16 mouse cellular contexts compared by ENCODE assay signal in the genomic region with DNA sequence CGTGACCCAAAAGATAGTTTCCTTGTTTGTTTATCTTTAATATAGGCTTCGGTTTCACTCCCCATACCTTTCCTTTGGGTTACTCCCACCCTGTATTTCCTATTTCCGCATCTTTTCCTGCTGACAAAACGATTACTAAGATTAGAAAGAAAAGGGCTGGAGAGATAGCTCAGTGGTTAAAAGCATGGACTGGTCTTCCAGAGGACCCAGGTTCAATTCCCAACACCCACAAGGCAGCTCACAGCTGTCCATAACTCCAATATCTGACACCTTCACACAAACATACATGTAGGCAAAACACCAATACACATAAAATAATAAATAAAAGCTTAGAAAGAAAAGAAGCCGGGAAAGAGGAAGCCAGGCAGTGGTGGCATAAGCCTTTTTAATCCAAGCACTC. TPM values are rescaled to one million over a fixed set of nuclear protein-coding genes. Genes with fewer than 3 reads are reported as not detected.
DNase-seq lines count a peak whose midpoint lies in the region; ATAC-seq and TF ChIP-seq lines count a peak whose summit lies in the region.
"Had no signal": no experiment of that assay in that cellular context is flagged by ENCODE, and none has a peak within 500 bp of the region (broad histone marks: within the 10 kb centered on the region; RNA-seq: fewer than 3 reads in every experiment).

No protein-coding gene starts in this region.

- no peak overlapping the region; the same call in 1 of the 2 replicates for H3K4me2 ChIP-seq in kidney, postnatal 0 days (ENCODE audit: low read length)
- H3K4me2 ChIP-seq in kidney, embryonic 14.5 days (replicated peaks; ENCODE audit: low read depth, low read length), result no peak overlapping the region
- peak overlapping the region; percentile 90 for H3K4me2 ChIP-seq in liver, embryonic 15.5 days

- peak overlapping the region; percentile 99 for H3K4me3 ChIP-seq in erythroblast, embryonic 14.5 days (replicated peaks)
- H3K4me3 ChIP-seq in kidney, postnatal 0 days (replicated peaks; ENCODE audit: low read depth, low read length), result no peak overlapping the region
- no peak overlapping the region for H3K4me3 ChIP-seq in kidney, embryonic 14.5 days (ENCODE audit: low read length)
- peak overlapping the region; percentile 89 for H3K4me3 ChIP-seq in E14TG2a.4 (replicated peaks; ENCODE audit: low read length)
- H3K4me3 ChIP-seq in liver, embryonic 15.5 days (replicated peaks), result peak overlapping the region; percentile 100; the same call in 1 of the 2 replicates

- TF ChIP-seq CTCF in kidney, postnatal 0 days (IDR thresholded peaks at IDR 0.05; ENCODE audit: low read depth), result no peak
- TF ChIP-seq CTCF in E14TG2a.4 (conservative IDR thresholded peaks at IDR 0.05; ENCODE audit: low read length), result no peak

- H3K4me1 ChIP-seq in erythroblast, embryonic 14.5 days (ENCODE audit: control insufficient read depth), result peaks cover 73% of the 10 kb centered on the region
- no peaks in the 10 kb centered on the region for H3K4me1 ChIP-seq in kidney, postnatal 0 days (replicated peaks; ENCODE audit: insufficient read depth, low read length)
- peaks cover 9% of the 10 kb centered on the region; the same call in 1 of the 2 replicates for H3K4me1 ChIP-seq in kidney, embryonic 14.5 days (ENCODE audit: control insufficient read depth, insufficient read depth, low read length)
- H3K4me1 ChIP-seq in E14TG2a.4 (replicated peaks; ENCODE audit: low read depth, low read length), result peaks cover 59% of the 10 kb centered on the region
- peaks cover 71% of the 10 kb centered on the region for H3K4me1 ChIP-seq in liver, embryonic 15.5 days (replicated peaks)

- no peak for ATAC-seq in erythroblast, adult 5-6 weeks (replicated peaks; ENCODE audit: low FRiP score, poor library complexity, severe bottlenecking)
- ATAC-seq in kidney, postnatal 0 days (replicated peaks; ENCODE audit: low FRiP score, low read depth), result no peak
- no peak for ATAC-seq in kidney, embryonic 14.5 days (ENCODE audit: low FRiP score, low TSS enrichment)
- ATAC-seq in liver, embryonic 15.5 days (ENCODE audit: insufficient read depth), result no peak

- intact Hi-C loops in left cerebral cortex, postnatal 10 days (cut with DNase I), result loop anchor here (5.0 kb wide), 1 partner anchor 145 kb away; a partner anchor contains a TSS

- no peak overlapping the region for H3K27ac ChIP-seq in kidney, postnatal 0 days
- H3K27ac ChIP-seq in kidney, embryonic 14.5 days (ENCODE audit: low read depth, low read length), result no peak overlapping the region
- H3K27ac ChIP-seq in liver, embryonic 15.5 days (replicated peaks), result peak overlapping the region; percentile 87

- no peaks in the 10 kb centered on the region for H3K27me3 ChIP-seq in erythroblast, embryonic 14.5 days (ENCODE audit: control insufficient read depth)
- H3K27me3 ChIP-seq in kidney, postnatal 0 days (ENCODE audit: insufficient read depth, low read length), result no peaks in the 10 kb centered on the region
- H3K27me3 ChIP-seq in kidney, embryonic 14.5 days (ENCODE audit: control insufficient read depth, insufficient read depth, low read length), result no peaks in the 10 kb centered on the region
- H3K27me3 ChIP-seq in E14TG2a.4 (ENCODE audit: insufficient read depth, low read length), result no peaks in the 10 kb centered on the region
- H3K27me3 ChIP-seq in liver, embryonic 15.5 days, result no peaks in the 10 kb centered on the region
- H3K27me3 ChIP-seq: intestine, embryonic 15.5 days had no signal

- H3K9me3 ChIP-seq in erythroblast, embryonic 14.5 days (ENCODE audit: control insufficient read depth, low read length), result no peaks in the 10 kb centered on the region
- no peaks in the 10 kb centered on the region for H3K9me3 ChIP-seq in kidney, postnatal 0 days (replicated peaks; ENCODE audit: low read length)
- H3K9me3 ChIP-seq in kidney, embryonic 14.5 days (ENCODE audit: control insufficient read depth, low read length), result no peaks in the 10 kb centered on the region
- H3K9me3 ChIP-seq in E14TG2a.4 (ENCODE audit: low read length), result no peaks in the 10 kb centered on the region
- no peaks in the 10 kb centered on the region for H3K9me3 ChIP-seq in liver, embryonic 15.5 days (replicated peaks)
- H3K9me3 ChIP-seq: intestine, embryonic 15.5 days had no signal

- WGBS in kidney, postnatal 0 days, result 67% methylated on average over 5 of the region's 5 CpGs
- 69% methylated on average over 5 of the region's 5 CpGs for WGBS in kidney, embryonic 14.5 days
- 23% methylated on average over 5 of the region's 5 CpGs for WGBS in liver, embryonic 15.5 days (ENCODE audit: insufficient replicate concordance)

- peaks cover 32% of the 10 kb centered on the region for H3K36me3 ChIP-seq in erythroblast, embryonic 14.5 days (ENCODE audit: control insufficient read depth)
- H3K36me3 ChIP-seq in kidney, postnatal 0 days (ENCODE audit: insufficient read depth, low read length), result peaks cover 11% of the 10 kb centered on the region; the same call in 1 of the 2 replicates
- peaks cover 19% of the 10 kb centered on the region for H3K36me3 ChIP-seq in kidney, embryonic 14.5 days (ENCODE audit: control insufficient read depth, insufficient read depth, low read length)
- peaks cover 32% of the 10 kb centered on the region for H3K36me3 ChIP-seq in E14TG2a.4 (ENCODE audit: insufficient read depth, low read length)
- peaks cover 21% of the 10 kb centered on the region for H3K36me3 ChIP-seq in liver, embryonic 15.5 days (replicated peaks)

- H3K9ac ChIP-seq in kidney, postnatal 0 days (ENCODE audit: low read depth, low read length), result 0 out of 2 replicates have a peak overlapping the region, but pooled peaks have one; percentile 58
- H3K9ac ChIP-seq in kidney, embryonic 14.5 days (ENCODE audit: low read depth, low read length), result no peak overlapping the region
- H3K9ac ChIP-seq in liver, embryonic 15.5 days, result peak overlapping the region; percentile 78; the same call in 1 of the 2 replicates

- no peak for DNase-seq in kidney, postnatal 0 days (ENCODE audit: low spot score)
- DNase-seq in left cerebral cortex, postnatal 10 days (ENCODE audit: extremely low spot score in 1 of 2, low spot score in 2 of 2), result no peak
- no peak for DNase-seq in gastrocnemius, postnatal 4 days (ENCODE audit: low spot score in 2 of 2)
- DNase-seq: cerebellum, adult 2 months; embryo, embryonic 11 days; gastrocnemius, postnatal 10 days; kidney, postnatal 36 days had no signal

RNA-seq across cellular contexts. Expression of a gene that starts 5.1 kb away (rescaled TPM):
- 16.7 and 20.5 TPM in 2 replicates for polyA plus RNA-seq in erythroblast, embryonic 14.5 days (2012)
- total RNA-seq in erythroblast, adult 5-6 weeks (2015; ENCODE audit: low replicate concordance), result 240 and 254 TPM in 2 replicates
- total RNA-seq in erythroblast, adult 5-6 weeks (2017; ENCODE audit: low replicate concordance), result 257 and 485 TPM in 2 replicates
- polyA plus RNA-seq in kidney, postnatal 0 days (2015; fragmentation: Nextera tagmentation; extraction: Ambion mirVana), result 485 and 487 TPM in 2 replicates
- 1,092 and 1,386 TPM in 2 replicates for polyA plus RNA-seq in kidney, embryonic 14.5 days (2014; fragmentation: Nextera tagmentation; extraction: Ambion mirVana)
- 464 and 536 TPM in 2 replicates for polyA plus RNA-seq in liver, embryonic 15.5 days (2015; fragmentation: Nextera tagmentation; extraction: Ambion mirVana)
- total RNA-seq in left cerebral cortex, postnatal 10 days (2021), result 1,000 to 10,000 TPM; 1,010 to 1,036 TPM
- 100 to 1,000 TPM; 127 to 147 TPM for total RNA-seq in gastrocnemius, postnatal 4 days (2021)

RNA-seq across cellular contexts. Expression of a gene that starts 15.0 kb away (rescaled TPM):
- not detected in 2 replicates for polyA plus RNA-seq in erythroblast, embryonic 14.5 days (2012)
- not detected in 2 replicates for total RNA-seq in erythroblast, adult 5-6 weeks (2015; ENCODE audit: low replicate concordance)
- not detected in 2 replicates for total RNA-seq in erythroblast, adult 5-6 weeks (2017; ENCODE audit: low replicate concordance)
- not detected in 2 replicates for polyA plus RNA-seq in kidney, postnatal 0 days (2015; fragmentation: Nextera tagmentation; extraction: Ambion mirVana)
- not detected in 2 replicates for polyA plus RNA-seq in kidney, embryonic 14.5 days (2014; fragmentation: Nextera tagmentation; extraction: Ambion mirVana)
- not detected in 2 replicates for polyA plus RNA-seq in liver, embryonic 15.5 days (2015; fragmentation: Nextera tagmentation; extraction: Ambion mirVana)
- not detected for total RNA-seq in left cerebral cortex, postnatal 10 days (2021)
- not detected for total RNA-seq in gastrocnemius, postnatal 4 days (2021)
- total RNA-seq: gastrocnemius, postnatal 10 days; liver, adult 2 months; megakaryocyte-erythroid progenitor cell, adult 5-6 weeks had no signal
- polyA plus RNA-seq: cerebellum, adult 2 months; heart, embryonic 16.5 days; intestine, embryonic 15.5 days; liver, adult 2 months had no signal

RNA-seq across cellular contexts. Expression of a gene that starts 40.3 kb away (rescaled TPM):
- 0.67 and 1.6 TPM in 2 replicates for polyA plus RNA-seq in erythroblast, embryonic 14.5 days (2012)
- total RNA-seq in erythroblast, adult 5-6 weeks (2015; ENCODE audit: low replicate concordance), result 8.6 and 11.5 TPM in 2 replicates
- 14.8 and 19.4 TPM in 2 replicates for total RNA-seq in erythroblast, adult 5-6 weeks (2017; ENCODE audit: low replicate concordance)
- 18.6 and 20.7 TPM in 2 replicates for polyA plus RNA-seq in kidney, postnatal 0 days (2015; fragmentation: Nextera tagmentation; extraction: Ambion mirVana)
- 17.8 and 24.5 TPM in 2 replicates for polyA plus RNA-seq in kidney, embryonic 14.5 days (2014; fragmentation: Nextera tagmentation; extraction: Ambion mirVana)
- 8.6 and 9.1 TPM in 2 replicates for polyA plus RNA-seq in liver, embryonic 15.5 days (2015; fragmentation: Nextera tagmentation; extraction: Ambion mirVana)
- total RNA-seq in left cerebral cortex, postnatal 10 days (2021), result 10 to 100 TPM; 34.6 to 35.9 TPM
- total RNA-seq in gastrocnemius, postnatal 4 days (2021), result 10 to 100 TPM; 24.6 to 34.2 TPM

Comparison
In these comparisons a context has a peak if more than half of its experiments do, and no peak if none do; other contexts are left out.
1. H3K4me3 ChIP-seq: peak in erythroblast, embryonic 14.5 days (single experiment), E14TG2a.4 (single experiment) and liver, embryonic 15.5 days (single experiment); none in kidney, postnatal 0 days (single experiment) and kidney, embryonic 14.5 days (single experiment).
2. RNA of a gene that starts 5.1 kb away (polyA plus RNA-seq): 1,092 to 1,386 TPM in kidney, embryonic 14.5 days, 464 to 536 TPM in liver, embryonic 15.5 days and 485 to 487 TPM in kidney, postnatal 0 days; 16.7 to 20.5 TPM in erythroblast, embryonic 14.5 days; every median in the first group is over 10 times any median in the second.